Mouse (Mus musculus): ENCODE results near the gene Ssh2. TPM values are rescaled to one million over a fixed set of nuclear protein-coding genes. Genes with fewer than 3 reads are reported as not detected.

Ssh2 gene
- polyA plus RNA-seq, 1 experiment from 2014 or later = 17.1 TPM

GRCm38 (mm10) chr11:77308533-77308932 is 92.4 kb downstream of the Ssh2 start:
- no peak overlapping the region for H3K4me3 ChIP-seq
- no peaks in the 10 kb centered on the region for H3K27me3 ChIP-seq
- H3K36me3 ChIP-seq = no peaks in the 10 kb centered on the region
- H3K27ac ChIP-seq = no peak overlapping the region
- no peaks in the 10 kb centered on the region for H3K4me1 ChIP-seq
- ATAC-seq (ENCODE audit: low FRiP score) = no peak
- no peak overlapping the region for H3K9ac ChIP-seq
- H3K9me3 ChIP-seq (replicated peaks) = no peaks in the 10 kb centered on the region
- 14% methylated on average over 1 of the region's 1 CpGs for WGBS
- H3K4me2 ChIP-seq (replicated peaks) = no peak overlapping the region

DNA sequence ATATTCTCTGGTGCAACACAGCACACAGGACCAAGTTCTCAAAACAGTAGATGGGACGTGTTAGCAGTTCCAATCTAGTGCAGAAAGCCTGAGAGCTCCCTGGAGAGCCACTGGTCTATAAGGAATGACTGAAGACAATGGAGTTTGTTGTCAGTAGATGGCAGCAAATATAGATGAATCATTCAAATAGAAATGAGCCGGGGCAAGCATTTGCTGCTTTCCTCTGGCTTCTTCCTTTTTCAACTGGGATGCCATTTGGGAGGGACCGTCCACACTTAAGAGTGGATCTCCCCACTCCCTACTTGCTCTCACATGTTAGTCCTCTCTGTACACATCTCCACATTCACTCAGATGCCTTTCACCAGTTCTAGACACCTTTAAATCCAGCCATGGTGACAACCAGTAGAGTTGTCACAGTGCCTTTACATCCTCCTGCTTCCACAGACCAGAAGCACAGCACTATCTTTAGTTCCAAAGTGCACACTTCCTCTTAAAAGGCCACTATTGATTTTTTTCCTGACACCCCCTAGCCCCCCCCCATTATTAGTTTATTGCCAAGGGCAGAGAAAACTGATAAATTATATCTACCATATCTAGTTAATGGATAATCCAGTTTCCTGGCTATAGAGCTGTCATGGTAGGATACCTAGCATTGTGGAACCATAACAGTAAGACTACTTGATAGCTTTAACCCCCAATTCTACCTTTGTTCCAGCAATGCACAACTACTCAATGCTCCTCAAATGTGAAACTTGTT is 101.8 kb downstream of the Ssh2 start:
- 54% methylated on average over 3 of the region's 3 CpGs for WGBS
- Histone ChIP-seq H3K4me2 (replicated peaks) (no peak overlapping the region), H3K36me3 (no peaks in the 10 kb centered on the region), H3K27me3 (no peaks in the 10 kb centered on the region), H3K9me3 (replicated peaks) (no peaks in the 10 kb centered on the region), H3K27ac (no peak overlapping the region), H3K4me1 (no peaks in the 10 kb centered on the region), H3K9ac (no peak overlapping the region), H3K4me3 (no peak overlapping the region)
- ATAC-seq (ENCODE audit: low FRiP score) = no peak

DNA sequence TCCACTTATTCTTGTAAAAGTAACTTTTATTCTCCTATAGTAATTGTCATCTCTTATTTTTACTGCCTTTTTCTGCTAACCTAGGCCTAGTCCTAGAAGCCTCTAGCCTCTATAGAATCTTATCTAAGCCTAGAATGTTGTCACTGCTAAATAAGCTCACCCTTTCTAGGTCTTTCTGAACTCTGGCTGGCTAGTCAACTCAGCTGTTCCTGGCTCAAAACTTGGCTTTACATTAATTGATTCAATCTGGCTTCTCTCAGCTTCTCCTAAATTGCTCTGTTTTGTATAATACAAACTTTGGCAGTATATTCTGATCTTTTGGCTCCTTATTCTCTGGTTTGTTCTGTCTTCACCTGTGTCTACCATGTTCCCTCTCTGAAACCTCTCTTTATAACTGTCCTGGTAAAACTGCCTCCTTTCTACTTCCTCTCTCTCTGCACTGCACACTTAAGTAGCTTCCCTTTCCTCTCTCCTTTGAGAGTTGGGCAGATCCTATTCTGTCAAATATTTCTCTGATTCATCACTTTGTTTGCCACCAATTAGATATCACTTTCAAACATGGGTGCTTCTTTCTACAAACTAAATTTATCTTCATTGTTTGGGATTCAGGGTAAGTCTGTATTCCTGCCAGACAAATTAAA is 102.5 kb downstream of the Ssh2 start:
- no peaks in the 10 kb centered on the region for H3K27me3 ChIP-seq
- no peaks in the 10 kb centered on the region for H3K9me3 ChIP-seq (replicated peaks)
- H3K4me2 ChIP-seq (replicated peaks) = no peak overlapping the region
- no peaks in the 10 kb centered on the region for H3K36me3 ChIP-seq
- H3K27ac ChIP-seq = no peak overlapping the region
- ATAC-seq (ENCODE audit: low FRiP score) = no peak
- H3K4me3 ChIP-seq = no peak overlapping the region
- H3K4me1 ChIP-seq = no peaks in the 10 kb centered on the region
- no peak overlapping the region for H3K9ac ChIP-seq

DNA sequence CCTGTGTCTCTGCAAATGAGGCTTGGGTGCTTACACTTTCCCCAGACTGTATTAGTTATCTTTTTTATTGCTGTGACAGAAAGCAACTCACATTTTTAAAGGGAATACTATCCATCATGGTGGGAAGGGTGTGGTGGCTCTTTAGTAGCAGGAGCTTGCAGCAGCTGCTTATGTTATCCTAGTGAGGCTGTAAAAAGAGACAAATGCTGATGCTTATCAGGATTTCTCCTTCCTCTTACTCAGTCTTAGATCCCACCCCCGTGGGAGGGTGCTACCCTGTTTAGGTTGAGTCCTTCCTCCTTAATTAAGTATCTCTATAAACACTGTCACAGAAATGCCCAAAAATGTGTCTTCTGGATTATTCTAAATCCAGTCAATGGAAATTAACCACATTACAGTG is 105.1 kb downstream of the Ssh2 start:
- Histone ChIP-seq H3K9me3 (replicated peaks) (no peaks in the 10 kb centered on the region), H3K4me1 (no peaks in the 10 kb centered on the region), H3K4me3 (no peak overlapping the region), H3K27ac (no peak overlapping the region), H3K4me2 (replicated peaks) (no peak overlapping the region), H3K9ac (no peak overlapping the region), H3K27me3 (no peaks in the 10 kb centered on the region), H3K36me3 (0 out of 2 replicates have a peak, but pooled peaks cover 3% of the 10 kb centered on the region)
- WGBS = 84% methylated on average over 1 of the region's 1 CpGs
- no peak for ATAC-seq (ENCODE audit: low FRiP score)

GRCm38 (mm10) chr11:77330529-77330928 is 114.4 kb downstream of the Ssh2 start:
- H3K9me3 ChIP-seq (replicated peaks) = no peaks in the 10 kb centered on the region
- H3K4me2 ChIP-seq (replicated peaks) = no peak overlapping the region
- H3K9ac ChIP-seq = no peak overlapping the region
- no peaks in the 10 kb centered on the region for H3K27me3 ChIP-seq
- no peak overlapping the region for H3K27ac ChIP-seq
- 90% methylated on average over 2 of the region's 2 CpGs for WGBS
- H3K4me3 ChIP-seq = no peak overlapping the region
- H3K4me1 ChIP-seq = no peaks in the 10 kb centered on the region
- peaks cover 4% of the 10 kb centered on the region for H3K36me3 ChIP-seq
- no peak for ATAC-seq (ENCODE audit: low FRiP score)

GRCm38 (mm10) chr11:77347273-77347672 is 131.2 kb downstream of the Ssh2 start:
- 71% methylated on average over 4 of the region's 4 CpGs for WGBS
- Histone ChIP-seq H3K4me3 (no peak overlapping the region), H3K9ac (no peak overlapping the region), H3K4me1 (peaks cover 10% of the 10 kb centered on the region; the same call in 1 of the 2 replicates), H3K27me3 (0 out of 2 replicates have a peak, but pooled peaks cover 7% of the 10 kb centered on the region), H3K9me3 (replicated peaks) (no peaks in the 10 kb centered on the region), H3K4me2 (replicated peaks) (no peak overlapping the region), H3K27ac (no peak overlapping the region), H3K36me3 (no peaks in the 10 kb centered on the region)
- ATAC-seq (ENCODE audit: low FRiP score) = no peak

DNA sequence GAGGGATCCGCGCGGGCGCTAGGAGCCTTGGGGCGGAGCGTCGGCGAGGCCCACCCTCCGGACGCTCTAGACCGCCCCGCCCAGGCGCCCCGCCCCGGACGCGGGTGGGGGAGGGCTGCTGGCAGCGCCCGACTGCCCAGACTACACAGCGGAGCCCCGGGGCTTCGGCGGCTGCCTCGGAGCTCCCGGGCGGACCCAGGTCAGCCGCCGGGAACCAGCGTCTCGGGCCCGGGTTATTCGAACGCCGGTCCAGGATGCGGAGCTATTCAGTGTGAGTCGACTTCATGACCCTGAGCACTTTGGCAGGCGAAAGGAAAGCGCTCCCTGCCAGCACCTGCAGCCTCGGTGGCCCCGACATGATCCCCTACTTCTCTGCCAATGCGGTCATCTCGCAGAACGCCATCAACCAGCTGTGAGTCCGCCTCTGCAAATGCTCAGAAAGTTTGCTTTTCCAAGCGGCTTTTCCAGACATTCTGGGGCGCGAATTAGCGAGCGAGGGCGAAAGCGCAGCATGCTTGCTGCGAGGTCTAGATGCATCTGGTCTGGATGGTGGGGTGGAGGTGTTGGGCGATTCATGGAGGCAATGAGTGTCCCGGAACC is 132.2 kb downstream of the Ssh2 start:
- under 1% methylated on average over 54 of the region's 54 CpGs for WGBS
- Histone ChIP-seq H3K9me3 (replicated peaks) (no peaks in the 10 kb centered on the region), H3K4me2 (replicated peaks) (peak overlapping the region; percentile 89), H3K27ac (no peak overlapping the region), H3K9ac (peak overlapping the region; percentile 59), H3K27me3 (0 out of 2 replicates have a peak, but pooled peaks cover 7% of the 10 kb centered on the region), H3K4me3 (peak overlapping the region; percentile 53), H3K36me3 (no peaks in the 10 kb centered on the region), H3K4me1 (peaks cover 10% of the 10 kb centered on the region; the same call in 1 of the 2 replicates)
- peak; percentile 90 for ATAC-seq (ENCODE audit: low FRiP score)

DNA sequence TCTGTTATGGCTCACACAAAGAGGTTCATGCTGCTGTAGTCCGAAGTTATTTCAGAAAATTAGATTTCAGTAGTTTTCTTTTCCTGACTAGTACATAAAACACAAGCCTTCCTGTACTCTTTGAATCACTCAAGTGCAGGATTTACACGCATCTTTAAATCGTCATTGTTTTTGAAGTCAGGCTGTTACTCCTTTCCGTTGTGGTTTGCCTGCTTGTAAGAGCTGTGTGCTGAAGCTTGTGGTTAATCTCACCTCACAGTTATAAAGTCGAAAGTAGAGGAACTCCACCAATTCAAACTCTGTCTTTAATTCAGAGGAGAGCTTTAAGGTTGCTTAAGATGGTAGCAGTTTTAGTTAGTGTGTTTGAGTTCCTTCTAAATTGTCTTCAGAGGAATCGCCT is 132.9 kb downstream of the Ssh2 start:
- ATAC-seq (ENCODE audit: low FRiP score) = no peak
- H3K9me3 ChIP-seq (replicated peaks) = no peaks in the 10 kb centered on the region
- H3K4me3 ChIP-seq = peak overlapping the region; percentile 53
- no peak overlapping the region for H3K27ac ChIP-seq
- 0 out of 2 replicates have a peak, but pooled peaks cover 7% of the 10 kb centered on the region for H3K27me3 ChIP-seq
- H3K36me3 ChIP-seq = no peaks in the 10 kb centered on the region
- H3K4me1 ChIP-seq = peaks cover 10% of the 10 kb centered on the region; the same call in 1 of the 2 replicates
- WGBS = 35% methylated on average over 6 of the region's 6 CpGs
- peak overlapping the region; percentile 89 for H3K4me2 ChIP-seq (replicated peaks)
- no peak overlapping the region for H3K9ac ChIP-seq

DNA sequence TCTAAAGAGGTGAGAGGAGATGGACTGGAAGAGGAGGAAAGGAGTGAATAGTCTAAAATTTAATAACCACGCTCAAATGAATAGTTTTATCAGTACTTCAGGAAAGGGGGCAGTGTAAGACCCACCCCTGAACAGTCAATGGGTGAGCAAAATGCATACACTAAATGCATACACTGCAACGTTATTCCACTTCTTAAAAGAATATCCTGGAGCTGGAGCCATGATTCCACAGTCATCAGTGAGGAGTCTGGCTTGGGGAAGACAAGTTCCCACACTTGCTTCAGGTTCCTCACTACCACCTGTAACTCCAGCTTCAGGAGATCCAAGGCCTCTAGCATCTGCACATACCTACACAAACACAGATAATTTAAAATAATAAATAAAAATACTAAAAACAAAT is 133.6 kb downstream of the Ssh2 start:
- Histone ChIP-seq H3K9ac (no peak overlapping the region), H3K27ac (no peak overlapping the region), H3K4me3 (no peak overlapping the region), H3K4me2 (replicated peaks) (no peak overlapping the region), H3K36me3 (no peaks in the 10 kb centered on the region), H3K27me3 (0 out of 2 replicates have a peak, but pooled peaks cover 7% of the 10 kb centered on the region), H3K9me3 (replicated peaks) (no peaks in the 10 kb centered on the region), H3K4me1 (peaks cover 7% of the 10 kb centered on the region; the same call in 1 of the 2 replicates)
- 86% methylated on average over 2 of the region's 2 CpGs for WGBS
- no peak for ATAC-seq (ENCODE audit: low FRiP score)

DNA sequence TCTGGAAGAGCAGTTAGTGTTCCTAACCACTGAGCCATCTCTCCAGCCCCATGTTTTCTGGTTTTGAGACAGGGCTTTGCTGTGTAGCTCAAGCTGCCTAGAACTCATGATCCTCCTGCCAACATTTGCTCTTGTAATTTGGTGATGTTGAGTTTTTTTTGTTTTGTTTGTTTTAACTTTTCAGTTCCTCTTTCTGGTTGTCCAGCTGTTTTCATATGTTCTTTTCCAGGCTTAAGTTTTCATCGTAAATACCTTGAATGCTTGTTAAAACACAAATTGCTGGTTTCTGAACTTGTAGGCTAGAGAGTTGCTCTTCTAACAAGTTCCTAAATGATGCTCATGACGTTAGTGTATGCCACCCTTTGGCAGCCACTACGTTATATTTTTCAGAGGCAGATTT is 139.0 kb downstream of the Ssh2 start:
- Histone ChIP-seq H3K36me3 (no peaks in the 10 kb centered on the region), H3K9me3 (replicated peaks) (no peaks in the 10 kb centered on the region), H3K4me3 (no peak overlapping the region), H3K27me3 (no peaks in the 10 kb centered on the region), H3K9ac (no peak overlapping the region), H3K4me2 (replicated peaks) (no peak overlapping the region), H3K4me1 (no peaks in the 10 kb centered on the region), H3K27ac (no peak overlapping the region)
- ATAC-seq (ENCODE audit: low FRiP score) = no peak
- 89% methylated on average over 3 of the region's 3 CpGs for WGBS

DNA sequence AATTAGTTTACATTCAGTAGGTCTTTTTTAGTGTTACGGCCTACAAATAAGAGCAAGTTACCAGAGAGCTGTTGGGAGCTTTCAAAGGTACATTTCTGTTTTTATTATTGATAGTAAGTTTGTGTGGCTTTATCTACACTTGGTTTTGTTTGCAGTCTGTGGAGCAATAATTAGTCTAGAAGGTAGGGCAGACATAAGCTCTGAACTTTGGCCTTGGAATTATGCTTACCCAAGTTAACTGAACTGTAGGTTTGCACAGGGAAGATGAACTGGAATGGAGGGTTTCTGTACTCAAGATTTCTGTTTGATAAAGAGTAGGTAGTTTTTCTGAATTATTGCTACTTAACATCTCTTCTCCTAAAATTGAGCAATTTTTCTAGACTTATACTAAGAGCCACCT is 141.8 kb downstream of the Ssh2 start:
- Histone ChIP-seq H3K4me3 (no peak overlapping the region), H3K27me3 (no peaks in the 10 kb centered on the region), H3K4me2 (replicated peaks) (no peak overlapping the region), H3K27ac (no peak overlapping the region), H3K36me3 (no peaks in the 10 kb centered on the region), H3K4me1 (no peaks in the 10 kb centered on the region), H3K9ac (no peak overlapping the region), H3K9me3 (replicated peaks) (no peaks in the 10 kb centered on the region)
- WGBS = 95% methylated on average over 1 of the region's 1 CpGs
- no peak for ATAC-seq (ENCODE audit: low FRiP score)

GRCm38 (mm10) chr11:77363476-77363875 is 147.4 kb downstream of the Ssh2 start:
- 86% methylated on average over 2 of the region's 2 CpGs for WGBS
- no peaks in the 10 kb centered on the region for H3K4me1 ChIP-seq
- no peak overlapping the region for H3K4me3 ChIP-seq
- no peak overlapping the region for H3K4me2 ChIP-seq (replicated peaks)
- H3K9me3 ChIP-seq (replicated peaks) = no peaks in the 10 kb centered on the region
- no peak overlapping the region for H3K27ac ChIP-seq
- no peak overlapping the region for H3K9ac ChIP-seq
- ATAC-seq (ENCODE audit: low FRiP score) = no peak
- H3K36me3 ChIP-seq = no peaks in the 10 kb centered on the region
- H3K27me3 ChIP-seq = no peaks in the 10 kb centered on the region
